Mouse (Mus musculus) telencephalon, adult 2 months (tissue): ENCODE data around the gene Slc6a6.

Source experiments
- DNase-seq: peaks from one replicate; pipeline ENCODE4 v3.0.0-alpha.2; 2011; ENCODE audit warnings: low read depth, low spot score

The Slc6a6 gene

DNA sequence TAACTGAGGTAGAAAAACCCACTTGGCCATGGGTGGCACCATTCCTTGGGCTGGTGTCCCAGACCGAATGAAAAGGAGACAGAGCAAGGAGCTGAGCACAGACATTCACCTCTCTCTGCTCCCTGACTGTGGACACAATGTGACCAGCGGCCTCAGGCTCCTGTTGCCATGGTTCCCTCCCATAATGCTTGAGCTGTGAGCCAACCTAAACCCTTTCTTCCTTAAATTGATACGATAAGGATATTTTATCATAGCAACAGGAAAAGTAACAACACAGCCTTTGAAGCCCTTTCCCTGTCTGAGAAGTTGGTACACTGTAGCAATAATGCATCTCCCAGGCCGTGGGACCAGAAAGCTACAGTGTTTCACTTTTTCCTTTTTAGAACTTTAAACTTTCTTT lies 14.6 kb upstream of the Slc6a6 start:
- DNase-seq, result no peak

DNA sequence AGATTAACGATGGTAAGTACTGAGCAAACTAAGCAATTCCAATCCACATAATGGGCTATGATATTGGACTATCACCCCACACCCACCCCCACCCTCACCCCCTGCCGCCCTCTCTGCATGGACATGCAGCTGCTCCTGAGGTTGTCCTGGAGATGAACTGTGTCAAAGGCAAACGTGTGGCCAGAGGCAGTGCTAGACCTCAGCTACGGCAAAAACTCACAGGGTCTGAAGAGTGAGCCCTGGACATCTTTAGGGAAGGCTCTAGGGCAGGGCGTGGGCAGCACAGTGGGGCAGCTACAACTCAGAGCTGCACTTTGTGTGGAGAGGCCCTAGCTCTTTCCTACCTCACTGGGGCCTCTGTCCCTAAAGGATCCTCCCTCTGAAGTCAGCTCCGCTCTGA lies 13.6 kb upstream of the Slc6a6 start:
- DNase-seq, result no peak

DNA sequence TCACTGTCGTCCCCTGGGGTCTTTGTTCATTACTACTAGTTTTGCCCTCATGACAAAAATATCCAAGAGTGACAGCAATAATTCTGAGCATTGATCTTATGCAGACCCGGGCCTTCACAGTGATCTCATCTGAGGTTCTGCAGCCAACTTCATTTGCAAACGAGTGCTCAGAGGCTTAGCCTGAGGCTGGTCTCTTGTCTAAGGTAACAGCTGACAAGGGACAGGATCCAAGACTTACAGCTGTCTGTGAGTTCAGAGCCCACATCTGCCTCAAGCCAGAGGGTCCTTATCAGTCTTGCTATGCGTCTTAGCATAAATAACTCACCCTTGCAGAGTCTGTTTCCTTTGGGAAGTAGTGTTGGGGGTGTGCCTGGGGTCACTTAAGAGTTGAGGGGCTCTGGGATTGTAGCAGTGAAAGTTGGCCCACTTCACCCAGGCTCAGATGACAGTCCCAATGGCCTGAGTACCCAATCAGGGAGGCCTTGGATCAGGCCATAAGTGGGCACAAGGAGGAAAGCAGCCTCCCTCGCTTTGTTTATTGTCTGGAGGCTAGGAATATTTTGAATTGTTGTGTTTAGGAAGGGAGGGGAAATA lies 9.0 kb upstream of the Slc6a6 start:
- no peak for DNase-seq

DNA sequence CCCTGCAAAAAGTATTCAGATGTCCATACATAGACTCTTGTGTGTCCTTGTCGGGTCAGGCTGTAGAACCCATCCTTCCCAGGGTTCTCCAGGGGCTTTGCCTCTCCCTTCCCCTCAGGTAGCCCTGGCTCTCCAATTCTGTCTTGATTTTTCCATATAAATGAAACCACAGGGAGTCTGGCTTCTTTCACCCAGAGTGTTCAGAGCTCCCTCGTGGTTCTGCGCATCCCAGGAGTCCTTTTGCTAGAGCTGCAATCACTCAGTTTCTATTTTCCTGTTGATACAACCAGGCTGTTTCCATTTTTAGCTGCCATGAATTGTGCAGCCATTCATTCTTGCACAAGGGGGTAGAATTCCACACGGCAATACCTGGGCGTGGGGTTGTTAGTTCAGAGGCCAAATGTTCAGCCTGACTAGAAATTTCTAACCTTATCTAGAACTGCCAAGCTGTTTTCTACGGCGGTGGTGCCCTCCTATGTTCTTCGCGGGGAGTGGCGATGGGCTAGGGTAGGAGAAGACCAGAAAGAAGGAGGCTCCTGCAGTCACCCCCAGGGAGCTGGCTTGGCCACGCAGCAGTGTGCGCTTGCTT lies 5.3 kb upstream of the Slc6a6 start:
- DNase-seq, result no peak

DNA sequence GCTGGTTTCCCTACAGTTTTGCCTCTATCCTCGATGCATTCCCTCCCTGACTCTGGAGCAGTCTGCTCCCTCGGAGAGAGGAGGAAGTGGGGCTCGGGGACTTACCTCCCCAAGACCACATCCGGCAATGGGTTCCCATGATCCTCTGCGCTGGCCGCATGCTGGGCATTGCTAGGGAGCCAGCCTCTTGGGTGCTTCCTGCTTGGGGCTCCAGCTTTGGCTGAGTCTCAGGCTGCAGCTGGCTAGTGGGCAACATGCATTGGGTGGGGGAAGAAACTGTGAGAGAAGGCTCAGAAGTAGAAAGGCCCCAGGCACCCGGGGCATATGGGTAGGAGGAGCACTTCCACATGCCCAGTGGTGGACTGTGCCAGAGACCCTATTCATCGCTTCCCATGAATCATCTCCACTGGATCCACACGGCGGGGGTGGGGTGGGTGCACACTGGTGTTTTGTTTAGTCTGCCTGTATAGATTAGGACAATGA lies 4.7 kb upstream of the Slc6a6 start:
- peak; percentile 62 for DNase-seq

DNA sequence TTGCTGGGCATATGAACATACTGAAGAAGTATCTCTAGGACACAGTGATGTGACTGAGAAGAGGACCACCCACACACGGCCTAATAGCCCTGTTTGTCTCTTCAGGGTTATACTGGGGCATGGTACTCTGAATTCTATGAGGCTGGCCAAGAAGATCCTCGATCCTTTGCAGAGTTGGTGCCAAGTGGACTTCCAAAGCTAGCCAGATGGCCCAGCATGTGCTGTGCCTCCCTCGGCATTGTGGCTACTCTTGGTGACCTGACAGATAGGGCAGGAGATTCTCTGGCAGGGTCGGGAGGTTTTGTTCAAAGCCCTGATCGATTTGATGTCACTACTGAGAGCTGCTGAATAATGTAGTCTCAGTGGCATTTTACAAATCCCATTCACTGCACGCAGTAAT lies 4.1 kb upstream of the Slc6a6 start:
- no peak for DNase-seq

DNA sequence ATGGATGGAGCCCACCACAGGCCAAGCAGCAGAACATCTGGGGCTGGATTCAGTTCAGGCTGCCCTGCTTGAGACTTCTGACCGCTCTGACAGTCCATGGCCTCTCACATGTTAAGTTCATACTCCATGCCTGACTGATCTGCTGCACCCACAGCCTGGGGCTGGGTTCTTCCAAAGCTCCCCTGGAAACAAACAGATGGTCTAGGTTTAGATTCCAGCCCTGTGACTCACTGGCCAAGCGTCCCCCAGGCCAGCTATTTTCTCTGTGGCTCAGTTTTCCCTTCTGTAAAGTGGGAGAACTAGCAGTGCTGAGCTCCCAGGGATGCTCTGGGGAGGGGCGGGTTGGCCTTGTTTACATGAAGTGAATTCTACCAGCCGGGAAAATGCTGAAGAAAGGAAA lies 2.0 kb upstream of the Slc6a6 start:
- DNase-seq, result no peak

DNA sequence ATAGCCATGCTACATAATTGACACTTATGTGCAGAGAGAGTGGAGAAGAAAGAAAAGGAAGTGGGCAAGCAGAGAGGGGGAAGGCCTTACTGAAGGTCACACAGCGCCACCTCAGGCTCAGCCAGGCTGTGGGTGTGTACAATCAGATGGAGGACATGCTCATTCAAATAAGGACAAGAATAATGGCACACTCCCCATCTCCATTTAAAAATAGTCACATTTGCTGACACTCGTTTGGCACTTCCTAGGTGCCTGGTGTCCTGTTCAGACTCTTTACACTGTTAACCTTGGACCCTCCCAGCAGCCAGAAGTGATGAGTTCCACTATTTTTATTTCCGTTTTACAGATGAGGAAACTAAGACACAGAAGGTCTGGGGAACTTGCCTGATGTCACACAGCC lies 732 bp upstream of the Slc6a6 start:
- no peak for DNase-seq

DNA sequence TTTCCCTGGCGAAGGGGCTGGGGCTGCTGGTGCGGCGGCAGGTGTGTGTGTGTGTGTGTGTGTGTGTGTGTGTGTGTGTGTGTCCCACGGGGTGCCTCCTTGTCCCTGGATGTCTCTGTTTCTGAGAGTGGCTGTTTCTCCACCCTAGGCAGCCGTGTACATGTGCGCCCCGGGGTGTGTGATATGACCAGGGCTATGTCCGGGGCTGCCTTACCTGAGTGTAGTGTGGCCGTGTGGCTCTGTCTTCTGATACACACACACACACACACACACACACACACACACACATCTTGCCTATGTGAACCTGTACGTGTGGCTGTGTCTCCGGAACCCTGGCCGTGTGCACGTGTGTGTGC lies 599 bp downstream of the Slc6a6 start:
- DNase-seq, result no peak

DNA sequence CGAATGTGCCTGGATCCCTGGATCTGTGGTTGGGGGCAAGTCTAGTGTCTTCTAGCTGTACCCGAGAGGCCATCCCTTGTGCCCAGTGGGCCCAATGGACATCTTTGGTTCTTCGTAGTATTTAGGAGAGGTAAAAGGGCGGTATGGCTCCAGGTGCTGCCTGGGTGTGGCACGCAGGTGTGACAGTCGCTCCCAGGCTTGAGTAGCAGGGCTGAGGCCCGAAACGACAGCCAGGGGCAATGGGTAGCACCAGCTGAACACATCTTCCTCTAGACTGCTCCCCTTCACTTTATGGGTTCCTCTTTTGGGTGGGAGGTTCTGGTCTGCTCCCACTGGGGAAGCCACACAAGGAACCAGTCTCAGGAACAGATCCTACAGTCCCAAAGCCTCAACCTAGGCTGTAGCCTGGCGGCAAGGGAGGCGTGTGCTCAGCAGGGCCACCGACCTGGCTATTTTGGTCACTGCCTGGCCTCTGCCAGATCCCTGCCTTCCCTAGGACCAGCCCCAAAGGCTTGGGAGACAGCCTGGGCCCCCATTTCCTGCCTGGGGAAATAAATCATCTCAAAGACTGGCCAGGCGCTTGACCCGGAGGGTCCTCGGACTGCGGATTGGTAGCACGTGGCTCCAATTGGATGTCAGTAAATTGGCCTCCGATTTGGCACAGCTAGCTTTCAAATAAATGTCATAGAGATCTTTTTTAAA lies 1.1 kb downstream of the Slc6a6 start:
- DNase-seq, result no peak

DNA sequence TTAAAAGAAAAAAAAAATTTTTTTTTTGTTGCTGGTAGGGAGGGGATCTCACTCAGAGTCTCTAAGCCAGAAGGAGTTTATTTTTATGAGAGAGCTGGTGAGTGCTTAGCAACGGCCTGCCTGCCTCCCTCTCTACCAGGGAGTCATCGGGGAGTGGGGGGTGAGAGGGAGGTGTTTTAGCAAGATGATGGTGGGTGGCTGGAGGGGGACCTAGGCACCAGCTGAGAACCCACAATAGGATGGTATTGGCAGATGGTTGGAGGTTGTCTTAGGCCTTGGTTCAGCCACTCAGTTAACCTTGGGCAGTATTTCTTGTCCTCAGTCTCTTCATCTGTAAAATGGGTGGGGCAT lies 1.7 kb downstream of the Slc6a6 start:
- DNase-seq, result peak; percentile 84

DNA sequence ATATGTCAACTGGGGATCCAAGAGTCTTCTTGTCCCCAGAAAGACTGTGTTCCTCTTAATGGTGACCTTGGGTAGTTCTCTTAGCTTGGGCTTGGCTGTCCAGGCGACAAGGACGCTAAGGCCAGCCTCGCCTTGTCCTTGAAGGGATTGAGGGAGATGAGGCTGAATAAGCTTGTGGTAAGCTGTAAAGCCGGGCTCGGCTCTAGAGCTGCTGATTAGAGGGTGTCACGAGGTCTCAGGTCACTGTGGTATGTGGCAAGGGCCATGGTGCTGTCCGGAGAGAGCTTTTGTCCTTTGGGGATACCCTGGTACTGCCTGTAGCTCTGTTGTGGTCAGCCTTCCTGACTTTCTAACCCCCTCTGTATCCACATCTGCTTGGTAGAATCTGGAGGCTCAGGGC lies 2.0 kb downstream of the Slc6a6 start:
- no peak for DNase-seq

DNA sequence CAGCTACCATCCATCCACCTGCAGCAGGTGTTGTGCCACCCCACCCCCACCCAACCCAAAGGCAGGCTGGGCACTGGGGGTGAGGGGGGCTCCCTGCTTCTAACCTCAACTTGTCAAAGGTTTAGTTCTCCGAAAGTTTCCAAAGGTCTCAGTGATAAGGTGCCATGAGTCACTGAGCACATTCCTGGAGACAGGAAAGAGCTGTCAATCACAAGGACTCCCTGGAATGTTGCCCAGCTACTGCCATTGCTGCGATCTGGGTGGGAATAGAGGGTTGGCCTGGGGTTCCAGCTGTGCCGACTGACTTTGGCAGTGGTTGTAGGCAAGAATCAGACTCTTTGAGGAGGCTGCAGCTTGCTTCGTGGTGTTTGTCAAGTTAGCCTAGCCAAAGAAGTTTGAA lies 2.7 kb downstream of the Slc6a6 start:
- no peak for DNase-seq

DNA sequence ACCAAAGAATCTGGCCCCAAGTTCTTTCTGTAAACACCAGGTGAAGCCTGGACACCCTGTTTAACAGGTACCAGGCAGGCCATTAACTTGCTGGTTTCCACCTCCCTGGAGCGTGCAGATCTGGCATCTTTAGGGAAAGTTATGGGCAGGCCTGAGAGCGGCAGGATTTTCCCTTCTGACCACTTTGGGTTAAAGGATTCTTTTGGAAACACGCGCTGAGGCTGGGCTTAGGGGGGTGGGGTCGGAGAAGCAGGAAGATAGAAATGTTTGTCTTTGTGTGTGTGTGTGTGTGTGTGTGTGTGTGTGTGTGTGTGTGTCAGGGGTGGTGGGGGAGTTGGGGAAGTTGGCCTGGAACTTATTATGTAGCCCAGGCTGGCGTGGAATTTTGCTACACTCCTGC lies 4.2 kb downstream of the Slc6a6 start:
- no peak for DNase-seq

DNA sequence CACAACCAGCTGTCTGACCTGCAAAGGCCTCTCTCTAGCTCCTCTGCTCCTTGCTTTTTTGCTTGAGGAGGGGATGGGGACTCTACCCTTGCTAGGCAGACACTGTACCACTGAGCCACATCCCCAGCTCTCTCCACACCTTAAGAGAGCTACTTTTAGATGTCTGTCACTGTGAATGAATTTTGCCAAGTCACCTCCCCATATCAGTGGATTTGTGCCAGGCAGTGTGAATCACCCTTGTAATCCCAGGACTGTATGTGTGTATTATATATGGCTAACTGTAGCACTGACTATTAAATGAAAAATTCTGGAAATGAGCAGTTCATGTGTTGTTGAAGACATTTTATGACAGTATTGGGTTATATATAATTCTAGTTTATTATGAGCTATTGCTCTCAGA lies 5.4 kb downstream of the Slc6a6 start:
- no peak for DNase-seq

DNA sequence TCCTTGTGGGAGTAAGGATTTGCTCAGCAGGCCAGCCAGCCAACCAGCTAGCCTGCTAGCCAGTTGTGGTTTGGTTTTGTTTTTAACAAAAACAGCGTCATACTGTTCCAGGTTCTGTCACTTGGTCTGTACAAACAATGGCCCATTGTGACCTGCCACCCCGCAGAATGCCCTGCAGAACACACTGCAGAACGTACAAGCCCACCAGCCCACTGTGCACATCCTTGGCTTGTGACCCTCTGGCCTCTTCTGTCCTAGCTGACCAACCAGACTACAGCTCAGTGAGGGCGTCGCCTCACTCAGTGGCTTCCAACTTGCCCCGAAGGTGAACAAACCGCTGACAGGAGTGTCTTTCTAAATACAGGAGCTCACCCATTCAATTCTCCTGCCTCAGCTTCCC lies 6.4 kb downstream of the Slc6a6 start:
- no peak for DNase-seq

DNA sequence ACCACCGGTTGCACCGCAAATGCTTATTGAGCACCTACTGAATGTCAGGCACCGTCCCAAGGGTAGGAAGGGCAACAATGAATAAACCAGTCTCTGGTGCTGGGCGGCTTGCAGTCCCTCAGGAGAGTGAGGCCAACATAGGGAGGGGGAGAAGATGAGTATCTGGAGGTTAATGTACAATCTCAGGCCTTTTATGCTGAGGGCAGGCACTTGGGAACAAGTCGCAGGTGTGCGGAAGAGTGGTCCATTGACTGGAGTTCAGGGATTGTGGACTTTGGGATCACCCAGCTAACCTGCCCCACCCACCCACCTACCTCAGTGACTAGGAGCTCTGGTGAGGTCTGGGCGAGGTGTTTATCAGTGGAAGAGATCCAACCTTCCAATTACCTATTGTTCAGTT lies 6.8 kb downstream of the Slc6a6 start:
- no peak for DNase-seq

DNA sequence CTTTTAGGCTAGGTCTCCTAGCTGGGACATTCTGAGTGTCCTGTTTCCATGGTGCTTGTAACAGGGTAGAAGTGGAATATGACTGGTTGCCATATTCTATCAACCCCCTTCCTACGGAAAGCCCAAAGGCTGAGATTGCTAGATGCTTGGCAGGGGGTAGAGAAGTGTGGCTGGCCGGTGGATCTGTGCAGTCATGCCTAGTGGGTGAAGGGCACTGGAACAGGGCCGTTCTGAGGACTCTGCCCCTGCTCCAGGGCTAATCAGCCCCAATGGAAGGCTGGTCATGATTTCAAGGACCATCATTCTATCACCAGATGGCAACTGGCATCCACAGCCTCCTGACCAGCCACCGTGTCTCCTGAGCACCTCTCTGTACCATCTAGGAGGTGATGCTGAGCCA lies 7.7 kb downstream of the Slc6a6 start:
- no peak for DNase-seq

DNA sequence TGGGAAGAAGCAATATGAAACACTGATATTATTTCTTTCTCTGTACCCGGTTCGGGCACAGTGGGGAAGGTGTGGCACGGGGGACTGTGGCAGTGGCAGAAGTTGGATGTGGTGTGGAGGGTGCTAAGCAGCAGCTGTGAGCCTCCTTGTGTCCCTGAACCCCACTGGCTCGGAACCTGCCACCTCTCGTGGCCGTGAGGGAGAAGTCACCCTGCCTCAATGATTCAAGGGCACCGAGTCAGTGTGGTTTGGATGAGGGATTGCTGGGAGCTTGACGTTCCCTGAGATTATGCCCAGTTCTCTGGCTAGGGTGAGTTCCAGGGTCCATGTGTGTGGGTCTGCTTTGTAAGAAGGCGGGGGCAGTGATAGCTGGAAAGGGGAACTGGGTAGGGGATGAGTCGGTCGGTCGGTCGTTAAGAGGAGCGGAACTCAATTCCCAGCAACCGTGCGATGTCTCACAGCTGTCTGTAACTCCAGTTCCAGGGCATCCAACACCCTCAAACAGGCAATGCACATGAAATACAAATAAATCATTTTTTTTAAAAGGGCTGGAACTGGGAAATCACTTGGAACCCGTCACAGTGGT lies 9.5 kb downstream of the Slc6a6 start:
- no peak for DNase-seq

DNA sequence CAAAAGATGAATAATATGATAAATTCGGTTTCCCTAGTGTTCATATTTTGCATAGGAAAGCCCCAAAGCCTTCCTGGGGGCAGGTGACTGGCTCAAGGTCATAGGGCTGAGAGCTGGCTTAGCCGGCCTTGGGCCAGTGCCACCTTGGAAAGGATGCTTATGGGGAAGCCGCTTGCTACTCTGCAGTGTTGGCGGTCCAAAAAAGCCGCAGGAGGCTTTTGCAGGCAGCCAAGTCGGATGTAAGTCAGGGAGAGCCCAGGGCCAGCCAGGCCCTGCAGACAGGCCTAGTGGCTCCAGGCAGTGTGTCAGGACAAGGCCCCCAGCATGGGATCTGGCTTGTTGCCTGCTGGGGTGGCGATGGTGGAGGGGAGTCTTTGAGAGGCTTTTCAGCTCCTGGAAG lies 10.8 kb downstream of the Slc6a6 start:
- no peak for DNase-seq

DNA sequence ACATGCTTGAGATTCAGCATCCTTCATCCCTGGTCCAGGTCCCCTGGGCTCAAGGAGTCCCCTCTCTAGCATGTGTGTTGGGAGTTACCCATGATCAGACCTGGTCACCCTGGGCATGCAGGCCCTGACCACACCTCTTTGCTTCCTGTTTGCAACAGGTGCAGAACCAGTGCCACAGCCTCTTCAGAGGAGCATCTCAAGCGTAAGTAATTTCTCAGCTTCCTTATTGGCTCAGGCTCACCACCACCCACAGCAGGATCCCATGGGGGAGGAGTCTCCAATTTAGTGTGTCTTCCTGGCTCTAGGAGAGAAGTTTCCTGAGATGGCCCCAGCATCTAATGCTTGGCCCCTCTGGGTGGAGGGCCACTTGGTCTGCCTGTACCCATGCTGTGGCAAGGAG lies 15.0 kb downstream of the Slc6a6 start:
- DNase-seq, result no peak

DNA sequence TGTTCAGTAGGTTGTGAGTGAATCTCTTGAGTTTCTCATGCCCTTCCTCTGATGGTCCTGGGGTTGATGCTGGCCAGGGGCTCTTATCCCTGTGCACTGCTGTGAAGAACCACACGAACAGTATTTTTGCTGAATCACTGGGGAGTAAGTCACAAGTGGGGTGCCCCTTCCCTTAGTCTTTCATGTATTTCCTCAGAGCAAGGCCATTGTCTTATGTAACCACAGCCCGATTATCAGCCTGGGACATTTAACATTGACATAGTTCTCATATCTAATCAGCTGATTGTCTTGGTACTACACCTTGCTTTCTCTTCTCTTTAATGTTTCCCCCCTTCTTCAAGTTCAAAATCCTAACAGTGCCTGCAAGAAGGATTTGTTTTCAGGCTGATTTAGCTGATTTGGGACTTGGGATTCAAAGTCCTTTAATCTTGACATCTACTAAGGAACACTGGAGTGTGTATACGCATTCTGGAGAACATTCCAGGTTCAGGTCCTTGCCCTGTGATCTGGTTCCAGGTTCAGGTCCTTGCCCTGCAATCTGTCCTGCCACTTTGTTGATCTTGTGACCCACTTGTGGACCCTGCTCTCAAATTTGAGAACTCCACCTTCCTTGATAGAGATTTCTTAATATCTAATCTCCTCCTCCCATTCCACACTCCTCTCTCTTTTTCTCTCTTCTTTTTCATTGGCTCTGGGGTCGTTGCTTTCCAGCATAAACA lies 15.8 kb downstream of the Slc6a6 start:
- no peak for DNase-seq
